Mouse (Mus musculus) frontal cortex, postnatal 10 days (tissue): ENCODE measurements around the gene Btbd16.

Experiments used
- DNase-seq, 2 experiments: peaks; one replicate each; pipeline ENCODE4 v3.0.0; 2022; ENCODE audit warnings: low spot score in 2 of 2, mixed read lengths in 1 of 2

Btbd16 gene

DNA sequence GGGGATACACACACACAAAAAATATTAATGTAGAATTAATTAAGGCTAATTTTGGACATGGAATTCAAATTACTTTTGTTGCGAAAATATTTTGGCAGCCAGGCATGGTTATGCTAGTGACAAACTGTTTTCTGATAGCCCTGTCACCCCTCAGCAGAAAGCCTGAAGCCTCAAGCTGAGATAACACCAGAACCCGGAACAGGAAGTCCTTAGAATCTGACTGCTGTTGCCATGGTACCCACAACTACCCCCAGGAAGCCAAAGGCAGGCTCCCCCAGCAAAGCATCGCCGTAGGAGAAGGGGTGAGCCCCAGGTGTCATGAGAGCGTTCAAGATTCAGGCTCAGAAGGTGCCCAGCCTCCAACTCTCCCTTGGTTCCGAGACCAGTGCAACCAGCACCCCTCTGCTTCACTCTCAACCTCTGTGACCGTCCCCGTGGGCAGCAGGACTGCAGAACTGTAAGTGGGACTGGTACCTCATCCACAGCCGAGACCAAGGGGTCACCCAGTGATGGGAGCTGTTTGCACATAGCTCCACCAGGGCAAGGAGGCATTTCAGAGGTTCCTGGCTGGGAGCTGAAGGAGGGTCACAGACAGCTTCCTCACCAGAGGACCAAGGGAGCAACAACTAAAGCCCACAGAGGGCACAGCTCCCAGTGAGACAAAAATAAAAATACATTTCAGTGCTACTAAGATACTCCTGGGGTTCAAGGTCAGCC is at the start of gene Btbd16:
TSS of gene Btbd16 (plus strand) at position 156 of the 717 bp plus-strand sequence.
- no peak for DNase-seq

DNA sequence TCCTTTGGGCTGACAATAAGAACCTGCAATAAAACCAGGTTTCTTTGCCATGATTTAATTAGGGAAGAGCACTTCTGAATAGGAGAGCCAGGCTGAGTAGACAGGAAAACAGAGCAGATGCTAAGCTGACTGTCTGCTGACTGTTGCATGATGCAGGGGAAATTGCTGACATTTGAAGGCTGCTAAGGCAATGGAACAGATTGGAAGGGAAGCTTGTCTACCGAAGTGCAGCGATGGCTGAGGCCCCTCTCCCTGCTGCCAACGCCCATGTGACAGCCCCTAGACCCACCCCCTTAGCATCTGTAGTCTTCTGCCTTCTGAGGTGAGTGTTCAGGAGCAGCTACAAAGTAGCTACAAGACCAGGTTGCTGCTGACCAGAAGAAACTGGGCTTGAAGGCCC is 47.7 kb upstream of the Btbd16 start:
- DNase-seq: no peak

DNA sequence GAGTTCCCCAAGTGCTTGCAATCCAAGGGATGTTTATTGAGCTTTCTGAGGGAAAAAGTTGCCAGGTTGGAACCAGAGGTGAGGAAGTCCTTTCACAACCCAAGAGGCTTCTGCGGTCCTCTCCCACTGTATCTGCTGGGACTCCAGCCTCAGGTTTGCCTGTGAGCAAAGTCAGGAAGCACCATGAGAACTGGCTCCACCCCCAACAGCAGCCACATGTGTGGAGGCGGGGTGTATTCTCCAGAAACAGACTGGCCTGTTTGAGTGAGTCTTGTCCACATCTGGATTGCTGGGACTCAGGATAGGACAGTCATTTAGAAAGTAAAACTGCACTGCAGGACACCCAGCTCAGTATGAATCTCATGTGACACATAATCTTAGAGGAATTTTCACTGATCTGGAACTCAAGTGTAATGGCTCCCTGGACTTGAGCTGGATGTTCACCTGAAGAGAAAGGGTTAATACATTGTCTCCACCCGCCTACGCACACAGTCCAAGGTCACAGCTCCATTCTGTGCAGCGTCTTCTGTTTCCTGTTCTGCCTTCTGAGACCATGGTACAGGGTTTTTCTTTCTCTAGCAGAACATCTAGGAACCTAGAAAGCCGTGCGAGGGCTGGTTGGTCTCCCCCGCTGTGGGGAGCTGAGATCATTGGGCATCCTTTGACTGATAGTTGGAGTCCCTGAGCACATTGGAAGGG is 47.0 kb upstream of the Btbd16 start:
- DNase-seq: no peak

DNA sequence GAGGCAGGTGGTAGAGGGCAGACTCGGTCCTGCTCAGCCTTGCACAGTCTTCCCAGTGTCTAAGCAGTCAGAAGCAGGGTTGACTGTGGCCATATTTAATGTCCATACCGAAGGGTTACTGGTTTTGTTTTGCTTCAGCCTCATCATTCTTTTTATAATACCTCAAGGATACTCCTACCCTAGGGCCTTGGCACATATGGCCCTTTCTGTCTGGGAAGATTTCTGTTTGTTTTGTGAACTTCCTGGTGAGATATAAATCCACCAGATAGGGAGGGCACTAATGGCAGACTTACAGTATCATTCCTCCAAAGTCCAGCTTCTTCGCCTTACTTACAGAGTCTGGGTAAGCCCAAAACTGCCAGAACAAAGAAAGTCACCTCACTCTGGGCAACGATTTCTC is 46.3 kb upstream of the Btbd16 start:
- DNase-seq: no peak

DNA sequence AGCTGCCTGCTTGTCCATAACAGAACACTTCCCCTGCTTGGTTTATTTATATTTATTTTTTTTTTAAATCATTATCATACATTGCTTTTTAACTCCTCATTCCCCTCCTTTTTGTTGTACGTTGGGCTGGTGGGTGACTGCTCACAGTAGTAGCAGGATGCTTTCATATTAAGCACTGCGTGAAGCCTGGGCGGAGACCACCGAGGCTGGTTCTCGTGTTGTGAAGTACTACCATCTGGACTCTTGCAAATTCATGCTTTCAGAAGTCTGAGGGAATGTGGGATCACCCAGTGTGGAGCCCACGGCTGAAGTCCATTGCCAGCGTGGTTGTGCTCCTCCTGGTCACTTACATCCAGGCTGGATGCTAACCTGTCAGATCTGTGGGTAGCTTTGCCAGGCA is 42.1 kb upstream of the Btbd16 start:
- DNase-seq: no peak

DNA sequence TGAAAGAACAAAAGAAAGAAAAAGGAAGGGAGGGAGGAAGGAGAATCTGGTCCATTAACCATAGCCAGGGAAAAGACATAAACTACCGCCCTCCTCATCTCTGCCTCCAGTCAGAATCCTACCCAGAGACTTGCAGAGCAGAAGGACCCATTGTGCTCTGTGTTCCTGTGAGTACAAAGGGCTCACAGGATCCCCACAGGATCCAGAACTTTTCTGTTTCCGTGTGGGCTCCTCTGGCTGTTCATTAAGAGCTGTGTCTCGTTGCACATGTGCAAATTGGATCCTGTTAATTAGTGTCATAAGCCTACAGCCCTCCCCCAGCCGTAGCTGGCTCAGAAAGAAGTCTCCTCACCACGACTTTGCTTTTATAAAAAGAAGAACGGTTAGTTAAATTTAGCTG is 41.0 kb upstream of the Btbd16 start:
- DNase-seq: no peak

DNA sequence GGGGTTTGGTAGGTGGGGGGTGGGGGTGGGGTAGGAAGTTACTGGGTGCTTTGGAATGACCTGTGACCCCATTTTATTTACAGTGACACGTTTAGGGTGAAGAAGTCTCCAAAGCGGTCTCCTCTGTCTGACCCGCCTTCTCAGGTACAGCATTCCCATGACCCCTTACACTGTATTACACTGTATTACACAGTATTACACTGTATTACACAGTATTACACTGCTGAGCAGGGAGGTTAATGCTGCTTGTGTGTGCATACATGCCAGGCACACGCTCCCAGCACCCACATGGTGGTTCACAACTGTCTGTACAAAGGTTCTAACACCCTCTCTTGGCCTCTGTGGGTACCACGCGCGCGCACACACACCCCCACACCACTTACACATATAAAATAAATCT is 40.4 kb upstream of the Btbd16 start:
- no peak for DNase-seq

DNA sequence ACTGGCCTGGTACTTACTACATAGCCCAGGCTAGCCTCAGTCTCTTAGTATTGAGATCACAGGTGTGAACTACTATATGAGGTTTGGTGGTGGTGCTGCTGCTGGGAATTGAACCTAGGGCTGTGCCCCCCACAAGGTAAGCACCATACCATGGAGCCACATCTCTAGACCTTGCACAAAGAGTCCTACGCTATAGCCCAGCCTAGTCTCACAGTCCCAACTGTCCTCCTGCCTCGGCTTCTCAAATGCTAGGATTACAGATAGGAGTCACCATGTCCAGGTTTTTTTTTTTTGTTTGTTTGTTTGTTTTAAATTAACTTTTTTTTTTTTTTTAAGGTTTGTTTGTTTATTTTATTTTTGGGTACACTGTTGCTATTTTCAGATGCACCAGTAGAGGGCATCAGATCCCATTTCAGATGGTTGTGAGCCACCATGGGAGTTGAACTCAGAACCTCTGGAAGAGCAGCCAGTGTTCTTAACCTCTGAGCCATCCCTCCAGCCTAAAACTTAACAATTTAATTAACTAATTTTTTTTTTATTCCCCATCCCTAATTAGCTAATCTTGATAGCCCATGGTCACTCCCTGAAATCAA is 39.6 kb upstream of the Btbd16 start:
- DNase-seq: no peak

DNA sequence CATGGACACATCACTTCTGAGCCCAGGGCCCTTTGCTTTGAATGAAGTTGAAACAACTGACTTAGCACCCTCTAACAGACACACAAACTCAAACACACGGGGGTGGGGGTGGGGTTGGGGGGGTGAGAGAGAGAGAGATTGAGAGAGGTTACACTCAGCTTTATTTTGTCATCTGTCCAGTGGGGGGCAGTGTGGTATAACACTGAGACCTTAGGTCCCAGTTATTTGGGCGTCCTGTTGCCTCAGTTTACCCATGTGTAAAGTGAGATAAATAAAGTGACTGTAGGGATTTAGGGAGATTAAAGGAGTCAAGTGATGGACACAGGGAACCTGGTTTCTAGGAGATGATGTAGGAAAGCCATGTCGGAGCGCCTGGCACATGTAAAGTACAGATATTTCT is 32.8 kb upstream of the Btbd16 start:
- no peak for DNase-seq

DNA sequence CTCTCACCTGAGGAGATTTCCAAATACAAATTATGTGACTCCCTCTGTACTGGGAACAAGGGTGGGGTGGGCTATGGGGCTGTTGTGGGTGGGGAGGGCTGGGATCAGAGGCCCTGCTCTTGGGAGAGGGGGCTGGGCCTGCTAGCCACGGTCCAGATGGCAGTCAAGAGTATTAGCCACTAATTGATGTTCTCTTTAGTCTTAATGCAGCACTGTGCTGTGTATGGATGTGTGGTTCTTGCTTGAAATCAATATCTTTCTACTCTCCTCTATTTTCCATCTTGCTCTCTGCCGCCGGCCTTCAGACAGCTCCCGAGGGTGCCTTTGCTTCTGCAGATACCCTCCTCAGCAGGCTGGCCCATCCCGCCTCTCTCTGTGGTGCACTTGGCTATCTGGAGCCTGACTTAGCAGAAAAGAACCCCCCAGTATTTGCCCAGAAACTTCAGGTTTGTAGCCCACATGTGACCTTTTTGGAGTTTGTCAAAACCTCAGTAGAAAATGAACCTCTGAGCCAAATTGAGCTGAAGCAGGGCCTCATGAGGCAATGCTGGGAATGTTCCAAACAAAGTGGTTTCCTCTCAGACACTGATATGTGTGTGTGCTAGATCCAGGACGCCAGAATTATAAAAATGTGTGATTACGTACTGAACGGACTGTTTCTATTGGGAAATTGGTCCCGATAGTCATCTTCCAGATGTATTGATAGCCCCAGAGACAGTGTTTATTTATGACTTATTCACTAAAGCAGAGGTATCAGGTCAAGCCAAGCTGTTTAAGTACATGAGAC is 30.4 kb upstream of the Btbd16 start:
- no peak for DNase-seq

DNA sequence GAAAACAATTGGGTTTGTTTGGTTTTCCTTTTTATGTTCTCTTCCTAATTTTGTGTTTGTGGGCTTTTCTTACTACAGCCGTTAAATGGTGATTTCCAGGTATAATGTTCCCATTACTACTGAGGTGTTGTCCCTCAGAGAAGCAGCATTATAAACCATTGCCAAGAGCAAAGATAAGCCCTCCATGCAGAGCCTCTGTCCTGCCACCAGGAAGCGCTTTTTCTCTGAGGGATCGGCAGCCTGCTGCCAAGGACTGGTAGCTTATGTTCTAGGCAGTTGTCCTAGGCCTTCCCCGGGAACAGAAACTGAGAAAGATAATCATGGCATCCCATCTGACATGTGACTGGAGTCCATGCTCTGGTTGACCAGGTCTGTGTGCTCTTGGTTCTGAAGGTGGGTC is 24.7 kb upstream of the Btbd16 start:
- DNase-seq: no peak

DNA sequence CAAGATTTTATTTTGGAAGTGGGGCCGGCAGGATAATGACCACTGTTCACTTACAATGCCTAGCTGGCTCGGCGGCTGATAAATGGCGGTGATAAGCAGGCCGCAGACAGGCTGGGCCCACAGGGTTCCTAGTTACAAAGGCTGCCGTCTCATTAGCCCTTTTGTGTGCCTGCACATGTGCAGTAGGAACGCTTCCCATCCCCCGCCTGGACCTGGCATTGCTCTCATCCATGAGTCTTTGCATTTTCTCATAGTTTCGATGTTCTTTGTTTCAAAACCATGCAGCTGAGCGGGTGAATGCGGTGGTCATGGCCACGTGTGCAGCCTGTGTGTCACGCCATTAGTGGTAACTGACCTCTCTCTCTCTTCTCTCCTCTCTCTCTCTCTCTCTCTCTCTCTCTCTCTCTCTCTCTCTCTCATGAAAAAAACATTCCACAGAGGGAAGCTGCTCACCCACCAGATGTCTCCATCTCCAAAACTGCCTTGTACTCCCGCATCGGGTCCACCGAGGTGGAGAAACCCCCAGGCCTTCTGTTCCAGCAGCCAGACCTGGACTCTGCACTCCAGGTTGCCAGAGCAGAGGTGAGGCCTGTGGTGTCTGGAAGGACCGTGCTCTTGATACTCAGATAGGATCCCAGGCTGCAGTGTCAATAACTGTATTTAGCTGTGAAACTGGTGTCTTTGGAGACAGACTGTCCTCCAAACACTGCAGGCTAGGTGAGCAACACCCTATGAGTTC is 22.9 kb upstream of the Btbd16 start:
- DNase-seq: no peak

DNA sequence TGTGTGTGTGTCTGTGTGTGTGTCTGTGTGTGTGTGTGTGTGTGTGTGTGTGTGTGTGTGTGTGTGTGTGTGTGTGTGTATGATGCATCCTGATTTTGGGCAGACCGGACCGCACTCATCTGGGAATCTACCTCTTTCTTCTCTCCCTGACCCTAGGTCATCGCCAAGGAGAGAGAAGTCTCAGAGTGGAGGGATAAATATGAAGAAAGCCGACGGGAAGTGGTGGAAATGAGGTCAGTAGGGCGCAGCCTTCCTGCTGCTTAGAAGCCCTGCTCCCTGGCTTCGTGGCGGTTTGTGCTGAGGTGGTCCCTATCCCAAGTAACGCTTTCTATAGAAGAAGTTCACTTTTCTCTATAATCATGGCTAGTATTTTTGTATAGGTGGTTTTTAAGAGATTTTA is 22.2 kb upstream of the Btbd16 start:
- no peak for DNase-seq

DNA sequence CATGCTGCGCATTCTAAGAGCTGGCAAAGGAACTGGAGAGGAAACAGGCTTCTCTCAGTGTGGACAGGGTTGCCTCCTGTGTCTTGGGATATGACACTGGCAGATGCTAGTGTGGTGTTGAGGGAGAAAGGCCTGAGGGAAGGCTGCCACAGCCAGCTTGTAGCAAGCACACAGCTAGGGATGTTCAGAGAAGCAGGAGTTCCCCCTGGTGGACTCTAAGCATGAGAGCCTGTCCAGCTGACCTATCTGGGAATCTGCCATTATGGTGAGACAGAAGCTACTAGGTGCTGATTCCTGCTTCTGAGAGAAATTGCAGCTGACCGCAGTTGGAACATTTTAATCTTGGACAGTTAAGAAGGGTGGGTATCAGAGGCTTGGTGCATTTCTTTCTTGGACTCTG is 19.1 kb upstream of the Btbd16 start:
- no peak for DNase-seq

DNA sequence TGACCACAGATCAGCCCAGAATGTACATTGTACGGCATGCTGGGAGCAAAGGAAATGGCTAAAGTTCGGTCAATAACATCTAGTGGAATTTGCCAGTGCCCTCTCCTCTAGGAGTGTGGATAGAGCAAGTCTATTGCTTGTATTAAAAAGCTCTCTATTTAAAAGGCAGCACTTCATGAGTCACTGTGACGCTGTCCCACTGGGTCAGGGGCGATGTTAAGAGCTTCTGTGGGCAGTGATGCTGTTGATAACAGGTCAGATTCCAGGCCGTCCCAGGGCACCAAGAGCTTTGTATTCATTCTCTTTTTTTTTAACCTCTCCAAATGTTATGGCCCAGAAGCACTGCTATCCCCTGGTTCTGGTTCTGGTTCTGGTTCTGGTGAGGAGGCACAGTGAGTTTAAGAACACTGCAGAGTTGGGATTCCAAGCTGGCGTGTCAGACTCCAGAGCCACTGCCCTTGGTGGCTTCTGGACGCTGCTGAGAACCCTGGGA is 17.5 kb upstream of the Btbd16 start:
- DNase-seq: no peak

DNA sequence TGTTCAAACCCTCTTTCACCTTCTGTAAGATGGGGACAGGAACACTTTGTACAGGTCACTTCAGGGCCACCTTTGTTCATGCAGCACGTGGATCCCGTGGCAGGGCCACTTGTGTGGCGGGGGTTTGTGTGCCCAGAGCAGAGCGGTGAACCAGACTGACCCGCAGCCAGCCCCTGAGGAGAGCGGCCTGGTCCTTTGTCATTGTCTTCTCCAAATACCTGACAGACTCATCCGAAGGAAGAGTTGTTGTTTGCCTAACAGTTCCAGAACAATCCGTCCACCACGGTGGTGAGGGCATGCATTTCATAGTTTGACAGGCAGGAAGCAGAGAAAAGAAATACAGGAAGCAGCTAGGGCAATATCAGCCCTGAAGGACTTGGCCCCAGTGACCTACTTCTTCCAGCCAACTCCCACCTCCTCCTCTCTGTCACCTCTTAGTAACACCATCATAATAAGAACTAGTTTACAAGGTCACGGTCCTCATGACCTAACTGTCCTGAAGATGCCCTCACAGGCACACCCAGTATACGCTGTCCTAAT is 16.5 kb upstream of the Btbd16 start:
- DNase-seq: no peak

DNA sequence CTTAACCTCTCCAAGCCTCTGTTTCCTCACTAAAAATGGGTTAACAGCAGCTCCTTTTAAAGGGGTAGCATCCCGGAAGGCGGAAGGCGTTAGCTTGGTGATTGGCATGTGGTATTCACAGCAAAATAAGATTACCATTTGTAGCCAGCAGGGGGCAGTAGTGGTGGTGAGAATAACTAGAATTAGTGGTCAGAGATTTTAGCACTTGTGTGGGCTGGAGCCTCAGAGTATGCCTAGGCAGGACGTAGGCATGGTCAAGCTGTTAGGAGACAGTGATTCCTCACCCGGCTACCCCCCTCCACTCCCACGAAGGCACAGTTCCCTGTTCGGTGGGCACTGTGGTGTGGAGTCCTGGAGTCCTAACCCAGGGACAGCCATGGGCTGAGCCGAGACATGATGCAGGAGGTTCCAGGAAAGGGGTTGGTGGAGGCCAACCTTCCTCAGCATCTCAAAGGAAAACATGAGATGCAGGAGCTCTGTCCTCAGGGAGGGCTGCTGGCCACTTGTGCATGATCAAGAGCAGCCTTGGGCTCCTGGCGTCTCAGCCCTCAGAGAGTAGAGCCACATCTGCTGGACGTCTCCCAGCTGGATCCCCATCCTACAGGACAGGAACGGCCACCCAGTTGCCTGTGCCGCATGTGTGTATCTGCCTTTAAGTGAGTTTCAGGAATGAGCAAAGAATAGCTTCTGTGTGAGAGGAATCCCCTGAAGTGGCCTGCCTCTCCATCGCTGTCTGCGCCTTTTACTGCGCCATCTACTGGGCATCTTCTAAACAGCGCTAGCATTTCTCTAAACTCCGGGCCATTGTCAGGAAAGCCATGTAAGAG is 11.6 kb upstream of the Btbd16 start:
- peak; percentile 45 to 73 for DNase-seq

DNA sequence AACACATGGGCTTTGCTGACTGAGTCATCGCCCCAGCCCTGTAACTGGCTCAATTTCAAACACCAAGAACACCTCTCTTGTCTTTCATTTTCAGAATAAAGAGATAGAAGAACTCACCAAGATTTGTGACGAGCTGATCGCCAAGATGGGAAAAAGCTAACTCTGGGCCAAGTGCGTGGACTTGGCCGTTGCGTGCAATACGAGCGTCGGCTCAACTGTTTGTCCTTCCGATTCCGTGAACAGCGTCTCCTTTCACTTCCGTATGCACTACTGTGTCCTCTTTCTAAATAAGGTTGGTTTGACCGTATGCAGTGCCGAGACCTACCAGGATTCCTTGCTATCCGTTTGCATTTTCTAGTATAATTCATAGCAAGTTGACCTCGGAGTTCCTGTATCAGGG is 9.7 kb upstream of the Btbd16 start:
- no peak for DNase-seq

DNA sequence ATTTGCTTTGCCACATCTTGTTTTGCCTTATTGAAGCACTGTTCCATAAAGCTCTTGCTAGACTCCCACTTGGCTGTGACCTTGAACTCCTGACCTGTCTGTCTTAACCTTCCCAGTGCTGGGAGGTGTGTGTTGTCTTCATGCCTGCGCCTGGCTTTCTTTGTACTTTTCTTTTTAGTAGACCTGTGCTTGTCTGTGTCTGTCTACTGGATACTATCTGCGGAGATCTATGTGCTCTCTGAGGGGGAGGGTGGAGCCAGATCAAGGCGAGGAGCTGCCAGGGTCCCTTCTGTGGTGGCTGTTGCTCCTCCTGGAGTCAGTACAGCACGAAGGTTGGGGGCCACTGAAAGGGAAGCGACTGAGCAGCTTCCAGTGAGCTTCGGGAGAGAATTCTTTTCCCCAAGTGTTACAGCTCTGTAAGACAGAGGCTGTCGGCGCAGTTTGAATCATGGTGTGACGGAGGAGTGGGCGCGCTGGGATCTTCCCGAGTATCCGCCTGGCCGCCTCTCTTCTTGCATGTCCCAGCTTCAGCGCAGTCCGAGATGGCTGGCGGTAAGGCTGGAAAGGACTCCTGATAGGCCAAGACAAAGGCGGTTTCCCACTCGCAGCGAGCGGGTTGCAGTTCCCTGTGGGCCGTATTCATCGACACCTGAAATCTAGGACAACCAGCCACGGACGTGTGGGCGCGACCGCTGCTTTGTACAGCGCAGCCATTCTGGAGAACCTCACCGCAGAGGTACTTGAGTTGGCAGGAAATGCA is 7.3 kb upstream of the Btbd16 start:
- no peak for DNase-seq

DNA sequence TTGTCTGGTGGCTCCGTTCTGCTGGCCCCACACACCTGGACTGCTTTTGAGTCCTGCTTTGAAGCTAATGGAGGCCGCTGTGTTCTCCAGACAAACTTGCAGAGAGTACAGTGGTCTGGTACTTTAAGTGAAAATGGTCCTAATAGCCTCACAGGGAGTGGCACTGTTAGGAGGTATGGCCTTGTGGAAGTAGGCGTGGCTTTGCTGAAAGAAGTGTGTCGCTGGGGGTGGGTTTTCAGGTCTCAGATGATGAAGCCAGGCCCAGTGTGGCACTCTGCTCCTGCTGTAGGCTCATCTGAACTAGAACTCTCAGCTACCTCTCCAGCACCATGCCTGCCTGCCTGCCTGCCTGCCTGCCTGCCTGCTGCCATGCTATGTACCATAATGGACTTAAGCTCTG is 5.7 kb upstream of the Btbd16 start:
- DNase-seq: no peak
